Mouse (Mus musculus): ENCODE measurements at regions not wholly inside any gene's neighbourhood (a gene's known extent, or its start where the extent isn't known, plus 50 kb on each side); places are given as distances from the start of the nearest gene placed in this dataset.

DNA sequence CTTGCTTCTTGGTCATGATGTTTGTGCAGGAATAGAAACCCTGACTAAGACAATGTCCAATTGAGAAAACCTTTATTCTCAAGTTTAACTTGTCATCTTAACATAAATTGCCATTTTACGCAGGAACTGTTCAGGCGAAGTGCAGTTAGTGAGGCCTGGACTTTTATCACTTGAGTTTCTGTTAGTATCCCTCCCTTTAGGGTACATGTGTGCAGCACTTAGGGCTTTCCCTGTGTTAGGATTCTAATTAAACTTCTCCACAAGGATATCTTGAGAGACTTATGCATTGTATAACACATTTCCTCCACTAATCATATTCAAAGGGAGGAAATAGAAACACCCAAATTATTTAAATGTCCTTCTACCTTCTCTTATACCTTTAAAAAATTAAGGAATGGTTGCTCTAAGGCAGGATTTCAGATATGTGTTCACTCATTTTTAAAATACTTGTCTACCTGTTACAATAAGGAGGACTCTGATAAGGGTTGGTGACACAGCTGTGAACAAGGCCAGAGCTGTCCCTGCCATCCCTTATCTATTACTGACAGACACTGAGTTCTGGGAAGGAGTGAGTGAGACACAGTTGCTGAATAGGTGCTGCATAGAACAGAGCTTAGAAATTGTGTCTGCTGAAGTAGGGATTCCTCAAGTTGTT lies 115.2 kb downstream of the Ogfrl1 start:
- TF ChIP-seq CTCF (IDR thresholded peaks at IDR 0.05; ENCODE audit: extremely low read depth, insufficient read depth, low read length) (no peak), POLR2A (IDR thresholded peaks at IDR 0.05; ENCODE audit: extremely low read depth, insufficient read depth, low read length) (no peak)
